Mouse (Mus musculus): ENCODE data around the gene Macrod2. TPM values are rescaled to one million over a fixed set of nuclear protein-coding genes. Genes with fewer than 3 reads are reported as not detected.

The Macrod2 gene
- polyA plus RNA-seq, 1 experiment from 2014 or later, result 40.0 TPM

- no peaks in the 10 kb centered on the region for H3K27me3 ChIP-seq (replicated peaks)
Measured at GRCm38 (mm10) chr2:141449078-141449680, 1054.1 kb downstream of the Macrod2 start.

GRCm38 (mm10) chr2:141463946-141464345 lies 1068.8 kb downstream of the Macrod2 start:
- no peak for ATAC-seq
- H3K27me3 ChIP-seq (replicated peaks), result no peaks in the 10 kb centered on the region
- no peaks in the 10 kb centered on the region for H3K9me3 ChIP-seq
- no peak overlapping the region for H3K4me3 ChIP-seq (replicated peaks)
- H3K9ac ChIP-seq, result no peak overlapping the region
- H3K4me2 ChIP-seq (replicated peaks), result no peak overlapping the region
- no peak overlapping the region for H3K27ac ChIP-seq
- no peaks in the 10 kb centered on the region for H3K36me3 ChIP-seq
- WGBS, result 89% methylated on average over 1 of the region's 1 CpGs
- no peaks in the 10 kb centered on the region for H3K4me1 ChIP-seq (replicated peaks)

More at GRCm38 (mm10) chr2:141449078-141449680, 1054.1 kb downstream of the Macrod2 start:
- H3K9me3 ChIP-seq, result no peaks in the 10 kb centered on the region
- no peak for ATAC-seq
- H3K4me1 ChIP-seq (replicated peaks), result no peaks in the 10 kb centered on the region
- no peak overlapping the region for H3K27ac ChIP-seq
- no peak overlapping the region for H3K4me3 ChIP-seq (replicated peaks)
- H3K36me3 ChIP-seq, result no peaks in the 10 kb centered on the region
- H3K9ac ChIP-seq, result no peak overlapping the region
- no peak overlapping the region for H3K4me2 ChIP-seq (replicated peaks)
- WGBS, result 56% methylated on average over 2 of the region's 2 CpGs

- H3K27ac ChIP-seq, result no peak overlapping the region
- WGBS, result 88% methylated on average over 1 of the region's 1 CpGs
- H3K36me3 ChIP-seq, result no peaks in the 10 kb centered on the region
- H3K4me3 ChIP-seq (replicated peaks), result no peak overlapping the region
- no peaks in the 10 kb centered on the region for H3K9me3 ChIP-seq
- H3K4me1 ChIP-seq (replicated peaks), result no peaks in the 10 kb centered on the region
- no peaks in the 10 kb centered on the region for H3K27me3 ChIP-seq (replicated peaks)
- H3K9ac ChIP-seq, result no peak overlapping the region
- no peak overlapping the region for H3K4me2 ChIP-seq (replicated peaks)
- no peak for ATAC-seq
Measured at GRCm38 (mm10) chr2:141472791-141473190, 1077.7 kb downstream of the Macrod2 start.

GRCm38 (mm10) chr2:141477585-141477984 lies 1082.5 kb downstream of the Macrod2 start:
- WGBS, result 61% methylated on average over 3 of the region's 3 CpGs
- ATAC-seq, result peak; percentile 65

GRCm38 (mm10) chr2:141490518-141490917 lies 1095.4 kb downstream of the Macrod2 start:
- WGBS, result 87% methylated on average over 3 of the region's 3 CpGs
- H3K4me2 ChIP-seq (replicated peaks), result no peak overlapping the region

More at GRCm38 (mm10) chr2:141477585-141477984, 1082.5 kb downstream of the Macrod2 start:
- H3K27me3 ChIP-seq (replicated peaks), result no peaks in the 10 kb centered on the region
- no peaks in the 10 kb centered on the region for H3K4me1 ChIP-seq (replicated peaks)
- no peak overlapping the region for H3K27ac ChIP-seq
- no peak overlapping the region for H3K9ac ChIP-seq
- no peaks in the 10 kb centered on the region for H3K9me3 ChIP-seq
- no peak overlapping the region for H3K4me2 ChIP-seq (replicated peaks)
- H3K36me3 ChIP-seq, result no peaks in the 10 kb centered on the region
- H3K4me3 ChIP-seq (replicated peaks), result no peak overlapping the region

GRCm38 (mm10) chr2:141505451-141505850 lies 1110.3 kb downstream of the Macrod2 start:
- Histone ChIP-seq H3K9me3 (no peaks in the 10 kb centered on the region), H3K4me1 (replicated peaks) (no peaks in the 10 kb centered on the region), H3K9ac (no peak overlapping the region), H3K4me3 (replicated peaks) (no peak overlapping the region), H3K4me2 (replicated peaks) (no peak overlapping the region), H3K36me3 (no peaks in the 10 kb centered on the region), H3K27ac (no peak overlapping the region), H3K27me3 (replicated peaks) (no peaks in the 10 kb centered on the region)
- no peak for ATAC-seq
- 92% methylated on average over 3 of the region's 3 CpGs for WGBS

More at GRCm38 (mm10) chr2:141490518-141490917, 1095.4 kb downstream of the Macrod2 start:
- H3K4me1 ChIP-seq (replicated peaks), result no peaks in the 10 kb centered on the region
- no peak overlapping the region for H3K9ac ChIP-seq
- H3K27me3 ChIP-seq (replicated peaks), result no peaks in the 10 kb centered on the region
- H3K4me3 ChIP-seq (replicated peaks), result no peak overlapping the region
- no peaks in the 10 kb centered on the region for H3K9me3 ChIP-seq
- H3K36me3 ChIP-seq, result no peaks in the 10 kb centered on the region
- no peak overlapping the region for H3K27ac ChIP-seq
- no peak for ATAC-seq

- no peaks in the 10 kb centered on the region for H3K36me3 ChIP-seq
- H3K9ac ChIP-seq, result no peak overlapping the region
- H3K27me3 ChIP-seq (replicated peaks), result no peaks in the 10 kb centered on the region
- H3K9me3 ChIP-seq, result no peaks in the 10 kb centered on the region
- ATAC-seq, result no peak
- no peak overlapping the region for H3K27ac ChIP-seq
- WGBS, result 81% methylated on average over 9 of the region's 9 CpGs
- H3K4me2 ChIP-seq (replicated peaks), result no peak overlapping the region
- no peaks in the 10 kb centered on the region for H3K4me1 ChIP-seq (replicated peaks)
- no peak overlapping the region for H3K4me3 ChIP-seq (replicated peaks)
Measured at GRCm38 (mm10) chr2:141507929-141508897, 1113.1 kb downstream of the Macrod2 start.

- 72% methylated on average over 3 of the region's 3 CpGs for WGBS
- H3K27ac ChIP-seq, result no peak overlapping the region
- no peaks in the 10 kb centered on the region for H3K9me3 ChIP-seq
- H3K9ac ChIP-seq, result no peak overlapping the region
- no peaks in the 10 kb centered on the region for H3K36me3 ChIP-seq
- no peak for ATAC-seq
- H3K4me3 ChIP-seq (replicated peaks), result no peak overlapping the region
- no peaks in the 10 kb centered on the region for H3K4me1 ChIP-seq (replicated peaks)
- H3K27me3 ChIP-seq (replicated peaks), result no peaks in the 10 kb centered on the region
- H3K4me2 ChIP-seq (replicated peaks), result no peak overlapping the region
Measured at GRCm38 (mm10) chr2:141514976-141515375, 1119.9 kb downstream of the Macrod2 start.

- Histone ChIP-seq H3K27ac (no peak overlapping the region), H3K9me3 (no peaks in the 10 kb centered on the region), H3K4me2 (replicated peaks) (no peak overlapping the region), H3K36me3 (no peaks in the 10 kb centered on the region), H3K4me3 (replicated peaks) (no peak overlapping the region), H3K9ac (no peak overlapping the region), H3K27me3 (replicated peaks) (no peaks in the 10 kb centered on the region), H3K4me1 (replicated peaks) (no peaks in the 10 kb centered on the region)
- WGBS, result 70% methylated on average over 4 of the region's 4 CpGs
- no peak for ATAC-seq
Measured at GRCm38 (mm10) chr2:141522081-141522480, 1127.0 kb downstream of the Macrod2 start.

- ATAC-seq, result no peak
Measured at GRCm38 (mm10) chr2:141545877-141546276, 1150.8 kb downstream of the Macrod2 start.

GRCm38 (mm10) chr2:141551701-141552100 lies 1156.6 kb downstream of the Macrod2 start:
- Histone ChIP-seq H3K4me3 (replicated peaks) (no peak overlapping the region), H3K27me3 (replicated peaks) (no peaks in the 10 kb centered on the region), H3K9ac (no peak overlapping the region), H3K4me1 (replicated peaks) (no peaks in the 10 kb centered on the region), H3K36me3 (no peaks in the 10 kb centered on the region), H3K9me3 (no peaks in the 10 kb centered on the region), H3K4me2 (replicated peaks) (no peak overlapping the region), H3K27ac (no peak overlapping the region)
- WGBS, result 60% methylated on average over 1 of the region's 1 CpGs
- ATAC-seq, result peak; percentile 51

More at GRCm38 (mm10) chr2:141545877-141546276, 1150.8 kb downstream of the Macrod2 start:
- Histone ChIP-seq H3K9ac (no peak overlapping the region), H3K27me3 (replicated peaks) (no peaks in the 10 kb centered on the region), H3K36me3 (no peaks in the 10 kb centered on the region), H3K4me3 (replicated peaks) (no peak overlapping the region), H3K9me3 (no peaks in the 10 kb centered on the region), H3K4me2 (replicated peaks) (no peak overlapping the region), H3K4me1 (replicated peaks) (no peaks in the 10 kb centered on the region), H3K27ac (no peak overlapping the region)

GRCm38 (mm10) chr2:141556747-141557146 lies 1161.6 kb downstream of the Macrod2 start:
- Histone ChIP-seq H3K4me2 (replicated peaks) (no peak overlapping the region), H3K9ac (no peak overlapping the region), H3K9me3 (no peaks in the 10 kb centered on the region), H3K36me3 (no peaks in the 10 kb centered on the region), H3K4me1 (replicated peaks) (no peaks in the 10 kb centered on the region), H3K27me3 (replicated peaks) (no peaks in the 10 kb centered on the region), H3K4me3 (replicated peaks) (no peak overlapping the region), H3K27ac (no peak overlapping the region)
- 47% methylated on average over 2 of the region's 2 CpGs for WGBS
- no peak for ATAC-seq

Data from intestine, embryonic 15.5 days (tissue).